14 mouse cellular contexts compared by ENCODE assay signal in genomic region chr14:26662016-26662415, GRCm38 (mm10). TPM values are rescaled to one million over a fixed set of nuclear protein-coding genes. Genes with fewer than 3 reads are reported as not detected.
"Had no signal": no experiment of that assay in that cellular context is flagged by ENCODE, and none has a peak within 500 bp of the region (broad histone marks: within the 10 kb centered on the region; RNA-seq: fewer than 3 reads in every experiment).

No protein-coding gene starts in this region.

- H3K9me3 ChIP-seq: midbrain, embryonic 15.5 days; neural tube, embryonic 12.5 days had no signal

- H3K4me3 ChIP-seq: midbrain, embryonic 15.5 days; neural tube, embryonic 12.5 days had no signal

- H3K4me2 ChIP-seq: midbrain, embryonic 15.5 days; neural tube, embryonic 12.5 days had no signal

- ATAC-seq: midbrain, embryonic 15.5 days had no signal

- H3K27ac ChIP-seq: kidney, postnatal 0 days; midbrain, embryonic 15.5 days; neural tube, embryonic 12.5 days had no signal

- H3K9ac ChIP-seq: midbrain, embryonic 15.5 days; neural tube, embryonic 12.5 days had no signal

- DNase-seq: kidney, adult 11 months; kidney, adult 9 months; kidney, postnatal 36 days; layer of hippocampus, adult 9-11 months; lung, adult 18-20 months; retina, postnatal 1 day; right cerebral cortex, postnatal 4 days; spleen, adult 18-20 months; thymus, adult 18-20 months; thymus, postnatal 25 days had no signal

- H3K27me3 ChIP-seq: midbrain, embryonic 15.5 days; neural tube, embryonic 12.5 days had no signal

RNA-seq across cellular contexts. Expression of gene Dnah12, which starts 31.1 kb away (rescaled TPM):
- polyA plus RNA-seq: stomach, embryonic 14.5 days had no signal
